Comparison of ENCODE assay signal across 8 mouse cellular contexts in the genomic region with DNA sequence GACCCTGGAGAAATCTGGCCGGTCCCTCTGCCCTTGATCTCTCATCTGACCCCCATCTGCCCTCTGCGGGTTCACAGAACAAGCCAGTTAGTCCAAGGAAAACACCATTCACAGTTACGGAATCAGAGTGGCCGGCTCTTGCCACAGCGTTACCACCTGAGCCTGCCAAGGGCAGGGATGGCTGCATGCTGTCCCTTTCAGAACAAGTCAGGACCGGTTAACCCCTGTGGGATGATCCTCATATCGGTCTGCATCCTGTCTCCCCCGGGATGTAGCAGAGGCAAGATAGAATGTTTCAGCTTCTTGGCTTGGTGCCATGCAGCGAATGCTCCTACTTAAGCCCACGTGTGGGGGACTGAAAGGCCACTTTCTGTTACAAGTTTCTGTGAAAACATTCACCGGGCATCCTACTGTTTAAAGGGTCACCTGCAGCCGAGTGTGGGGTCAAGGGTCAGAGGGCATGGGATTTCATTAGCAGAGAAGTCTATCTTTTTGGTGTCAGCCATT. TPM values are rescaled to one million over a fixed set of nuclear protein-coding genes. Genes with fewer than 3 reads are reported as not detected.
DNase-seq lines count a peak whose midpoint lies in the region; ATAC-seq and TF ChIP-seq lines count a peak whose summit lies in the region.

No protein-coding gene starts in this region.

- H3K9ac ChIP-seq in intestine, postnatal 0 days (ENCODE audit: low read depth, low read length) = no peak overlapping the region; the same call in 1 of the 2 replicates
- H3K9ac ChIP-seq in liver, embryonic 15.5 days = no peak overlapping the region

- DNase-seq in adrenal gland, postnatal 36 days = peak; percentile 11 to 17
- DNase-seq in adrenal gland, postnatal 4 days (ENCODE audit: low spot score in 2 of 2) = no peak
- DNase-seq in embryo, embryonic 10.5 days (ENCODE audit: low spot score) = peak; percentile 68
- DNase-seq in adrenal gland, adult 18-20 months (ENCODE audit: low spot score in 2 of 2) = no peak
- no peak for DNase-seq in left cerebral cortex, postnatal 36 days (ENCODE audit: low spot score in 2 of 2)
- no peak for DNase-seq in thymus, adult 2 months

- 0 out of 2 replicates have a peak, but pooled peaks cover 7% of the 10 kb centered on the region for H3K4me1 ChIP-seq in intestine, postnatal 0 days (replicated peaks; ENCODE audit: control insufficient read depth, insufficient read depth, low read length)
- H3K4me1 ChIP-seq in liver, embryonic 15.5 days (replicated peaks) = peaks cover 10% of the 10 kb centered on the region; the same call in 1 of the 2 replicates
- H3K4me1 ChIP-seq in thymus, adult 2 months (replicated peaks; ENCODE audit: control insufficient read depth, insufficient read depth, low read length) = no peaks in the 10 kb centered on the region

- H3K9me3 ChIP-seq in intestine, postnatal 0 days (ENCODE audit: control insufficient read depth) = no peaks in the 10 kb centered on the region
- H3K9me3 ChIP-seq in liver, embryonic 15.5 days (replicated peaks) = no peaks in the 10 kb centered on the region

- no peak for ATAC-seq in intestine, postnatal 0 days
- ATAC-seq in liver, embryonic 15.5 days (ENCODE audit: insufficient read depth) = no peak

- H3K4me3 ChIP-seq in intestine, postnatal 0 days (ENCODE audit: low read depth, low read length) = peak overlapping the region; percentile 81; the same call in 1 of the 2 replicates
- H3K4me3 ChIP-seq in liver, embryonic 15.5 days (replicated peaks) = no peak overlapping the region
- no peak overlapping the region for H3K4me3 ChIP-seq in thymus, adult 2 months (ENCODE audit: control insufficient read depth, insufficient read depth, low read length)

- H3K27me3 ChIP-seq in intestine, postnatal 0 days (replicated peaks; ENCODE audit: control insufficient read depth, insufficient read depth, low read length) = peaks cover 7% of the 10 kb centered on the region; the same call in 1 of the 2 replicates
- H3K27me3 ChIP-seq in liver, embryonic 15.5 days = peaks cover 53% of the 10 kb centered on the region
- peaks cover 2% of the 10 kb centered on the region; the same call in 1 of the 2 replicates for H3K27me3 ChIP-seq in thymus, adult 2 months (ENCODE audit: control insufficient read depth, insufficient read depth, low read length)

- intact Hi-C loops in left cerebral cortex, postnatal 36 days (cut with DNase I) = loop anchor here (5.0 kb wide), 1 partner anchor 34 kb away; no protein-coding TSS in a partner anchor

- TF ChIP-seq CTCF in intestine, postnatal 0 days (IDR thresholded peaks at IDR 0.05; ENCODE audit: low read depth) = no peak
- no peak for TF ChIP-seq CTCF in thymus, adult 2 months (IDR thresholded peaks at IDR 0.05; ENCODE audit: borderline replicate concordance, control insufficient read depth, extremely low read depth, insufficient read depth, low read length, poor library complexity)

- peak overlapping the region; percentile 79 for H3K4me2 ChIP-seq in intestine, postnatal 0 days (replicated peaks; ENCODE audit: low read depth)
- peak overlapping the region; percentile 37 for H3K4me2 ChIP-seq in liver, embryonic 15.5 days

- 11% methylated on average over 12 of the region's 12 CpGs for WGBS in intestine, postnatal 0 days
- 20% methylated on average over 12 of the region's 12 CpGs for WGBS in liver, embryonic 15.5 days (ENCODE audit: insufficient replicate concordance)
- WGBS in thymus, adult 2 months = 30% methylated on average over 12 of the region's 12 CpGs

- no peak overlapping the region for H3K27ac ChIP-seq in intestine, postnatal 0 days (ENCODE audit: low read depth, low read length)
- H3K27ac ChIP-seq in liver, embryonic 15.5 days (replicated peaks) = no peak overlapping the region
- H3K27ac ChIP-seq in thymus, adult 2 months (ENCODE audit: control insufficient read depth, insufficient read depth, low read length) = no peak overlapping the region

- peaks cover 21% of the 10 kb centered on the region; the same call in 1 of the 2 replicates for H3K36me3 ChIP-seq in intestine, postnatal 0 days (ENCODE audit: control insufficient read depth, insufficient read depth)
- no peaks in the 10 kb centered on the region for H3K36me3 ChIP-seq in liver, embryonic 15.5 days (replicated peaks)
- no peaks in the 10 kb centered on the region for H3K36me3 ChIP-seq in thymus, adult 2 months (ENCODE audit: control insufficient read depth, insufficient read depth, low read length)

- TF ChIP-seq POLR2A in thymus, adult 2 months (IDR thresholded peaks at IDR 0.05; ENCODE audit: control insufficient read depth, extremely low read depth, insufficient read depth, low read length, poor library complexity) = no peak

RNA-seq across cellular contexts. Expression of gene Dact2, which starts 2.8 kb away (rescaled TPM):
- 1 to 10 TPM; 1.0 to 1.4 TPM for total RNA-seq in adrenal gland, postnatal 36 days (2021)
- total RNA-seq in adrenal gland, postnatal 4 days (2021) = 1 to 10 TPM; 2.4 to 9.2 TPM
- polyA plus RNA-seq in intestine, postnatal 0 days (2015; fragmentation: Nextera tagmentation; extraction: Ambion mirVana) = 6.2 and 7.8 TPM in 2 replicates
- 1.2 and 1.4 TPM in 2 replicates for polyA plus RNA-seq in liver, embryonic 15.5 days (2015; fragmentation: Nextera tagmentation; extraction: Ambion mirVana)
- 1 to 10 TPM in 1 of 2 experiments, under 1 TPM in 1; 0.46 to 2.1 TPM for total RNA-seq in adrenal gland, adult 18-20 months (2021)
- total RNA-seq in left cerebral cortex, postnatal 36 days (2021) = 100 to 1,000 TPM in 1 of 2 experiments, 10 to 100 TPM in 1; 73.9 to 113 TPM
- polyA plus RNA-seq in thymus, adult 2 months (2012; rRNA removed) = 37.4 and 45.8 TPM in 2 replicates

Comparison
In these comparisons a context has a peak if more than half of its experiments do, and no peak if none do; other contexts are left out.
1. DNase-seq: peak in adrenal gland, postnatal 36 days (2 of 2) and embryo, embryonic 10.5 days (single experiment); none in adrenal gland, postnatal 4 days (0 of 2), adrenal gland, adult 18-20 months (0 of 2), left cerebral cortex, postnatal 36 days (0 of 2) and thymus, adult 2 months (single experiment).
2. RNA of gene Dact2, which starts 2.8 kb away (total RNA-seq): 73.9 to 113 TPM in left cerebral cortex, postnatal 36 days; 2.4 to 9.2 TPM in adrenal gland, postnatal 4 days, 0.46 to 2.1 TPM in adrenal gland, adult 18-20 months and 1.0 to 1.4 TPM in adrenal gland, postnatal 36 days; every median in the first group is over 4 times any median in the second.